Mouse (Mus musculus) CD4-positive, CD25-positive, alpha-beta regulatory T cell, adult 9 weeks (primary cell): ENCODE measurements around the gene Gm20683. TPM values are rescaled to one million over a fixed set of nuclear protein-coding genes. Genes with fewer than 3 reads are reported as not detected.

Source experiments
- polyA plus RNA-seq: library from polyadenylated mRNA; unstranded; fragments of 100-300 nt; shearing (Covaris generic); gene quantifications from one replicate; pipeline ENCODE4 v1.2.1, GENCODE M21; 2017

Gm20683 gene
- 0.48 TPM for polyA plus RNA-seq

DNA sequence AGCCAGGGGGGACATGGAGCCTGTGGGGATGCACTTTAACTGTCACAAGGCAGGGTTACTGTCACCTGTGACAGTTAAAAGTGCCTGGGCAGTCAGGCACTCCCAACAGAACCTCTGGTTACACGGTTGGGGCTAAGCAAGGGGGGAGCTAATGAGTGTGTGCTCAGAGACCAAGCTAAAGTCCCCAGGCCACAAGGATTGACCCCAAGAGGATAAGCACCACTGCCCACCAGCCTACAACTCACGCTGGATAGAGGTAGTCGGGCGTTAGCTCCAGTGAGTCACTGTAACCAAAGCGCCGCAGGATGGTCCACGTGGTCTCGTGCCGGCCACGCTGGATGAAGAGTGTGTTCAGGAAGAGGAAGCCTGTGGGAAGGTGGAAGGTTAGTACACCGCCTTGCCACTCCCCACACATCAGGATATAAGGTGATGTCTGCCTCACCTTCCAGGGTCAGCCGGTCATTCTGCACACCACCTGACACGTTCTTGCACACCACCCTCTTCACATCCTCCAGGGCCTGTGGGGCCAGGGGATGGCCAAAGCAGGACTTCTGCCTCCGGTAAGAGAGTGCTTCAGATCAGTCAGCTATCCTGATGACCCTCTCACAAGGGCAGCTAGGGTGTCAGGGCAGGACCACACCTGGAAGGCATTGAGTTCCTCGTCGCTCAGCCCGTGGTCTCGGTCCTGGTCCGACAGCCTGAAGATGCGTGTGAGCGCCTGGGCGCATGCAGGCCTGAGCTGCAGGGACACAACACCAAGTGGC, at the start of gene Gm20683:
TSS of gene Gm20683 (minus strand) at position 647 of the 764 bp plus-strand sequence.

DNA sequence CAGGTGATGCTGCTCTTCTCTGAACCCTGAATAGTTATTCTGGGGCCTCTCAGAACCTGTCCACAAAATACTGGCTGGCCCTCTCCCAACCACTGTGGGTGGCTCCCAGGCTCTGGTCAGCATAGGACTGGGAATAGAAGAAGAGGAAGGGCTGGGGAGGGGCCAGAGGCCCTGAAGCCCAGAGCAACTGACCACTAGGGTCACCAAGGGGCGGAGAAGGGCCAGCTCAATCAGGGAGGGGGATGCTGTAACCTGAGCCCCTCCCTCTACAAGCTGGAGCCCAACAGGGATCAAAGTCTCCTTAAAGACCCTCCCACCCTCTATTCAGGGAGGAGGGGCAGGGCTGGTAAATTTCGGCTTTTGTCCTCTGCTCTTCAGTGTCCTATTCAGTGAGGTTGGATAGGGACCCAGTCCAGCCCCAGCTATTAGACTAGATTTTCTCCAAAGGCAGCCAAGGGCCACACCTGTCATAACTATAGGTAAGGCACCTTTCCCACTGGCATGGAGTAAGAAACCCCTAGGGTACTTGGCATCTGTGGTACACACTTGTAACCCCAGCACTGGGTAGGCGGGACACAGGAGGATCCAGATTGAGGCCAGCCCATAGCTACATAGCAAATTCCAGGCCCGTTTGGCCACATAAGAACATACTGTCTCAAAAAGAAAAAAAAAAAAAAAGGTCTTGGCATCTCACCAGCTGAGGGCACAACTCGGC, 38.8 kb upstream of the Gm20683 start, which contains the start of gene Wfikkn1:
TSS of gene Wfikkn1 (minus strand) at position 663 of the 715 bp plus-strand sequence.

DNA sequence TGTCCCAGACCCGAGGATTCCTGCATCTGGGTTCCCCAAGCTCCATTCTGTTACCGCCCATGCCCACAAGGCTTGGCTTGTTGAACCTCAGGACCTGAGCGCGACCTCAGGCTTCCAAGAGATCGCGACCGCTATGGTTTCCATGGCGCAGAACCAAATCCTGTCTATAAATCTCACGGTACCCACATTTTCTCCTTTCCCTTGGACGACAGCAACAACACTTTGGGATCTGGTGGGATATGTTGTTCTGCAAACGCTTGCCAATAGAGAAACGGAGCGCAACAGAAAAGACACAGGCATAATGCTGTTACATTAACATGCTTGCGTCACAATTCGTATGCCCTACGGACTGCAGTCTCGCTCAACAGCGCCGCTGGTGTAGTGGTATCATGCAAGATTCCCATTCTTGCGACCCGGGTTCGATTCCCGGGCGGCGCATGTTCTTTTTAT, 33.2 kb upstream of the Gm20683 start, which contains the start of gene Mettl26:
TSS of gene Mettl26 (plus strand) at position 354 of the 450 bp plus-strand sequence.

DNA sequence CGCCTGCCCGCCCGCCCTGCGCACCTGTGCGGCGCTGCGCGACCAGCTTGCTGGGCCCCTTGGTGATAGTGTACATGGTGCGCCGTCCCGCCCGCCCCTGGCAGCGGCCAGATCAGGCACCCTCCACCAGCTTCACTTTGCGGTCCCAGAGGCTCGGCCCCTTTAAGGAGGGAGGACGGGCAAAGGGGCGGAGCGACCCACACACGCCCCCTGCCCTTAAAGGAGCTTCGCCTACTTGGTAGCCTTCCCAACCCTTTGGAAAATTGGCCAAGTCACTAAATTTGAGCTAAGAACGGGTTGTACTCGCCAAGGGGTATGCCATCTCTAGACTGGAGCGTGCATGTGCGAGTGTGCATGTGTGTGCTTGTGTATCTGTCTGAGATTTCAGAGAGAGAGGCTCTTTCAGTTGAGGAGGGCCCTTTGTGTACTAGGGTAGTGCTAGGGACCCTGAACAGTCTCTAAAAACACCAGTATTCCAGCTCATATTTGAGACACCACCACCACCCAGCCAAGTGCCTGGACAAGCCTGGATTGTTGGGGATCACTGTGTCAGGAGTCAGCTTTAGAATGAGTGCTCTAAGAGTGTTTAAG, 27.1 kb upstream of the Gm20683 start, which contains the start of gene Mcrip2:
TSS of gene Mcrip2 (minus strand) at position 164 of the 591 bp plus-strand sequence.

DNA sequence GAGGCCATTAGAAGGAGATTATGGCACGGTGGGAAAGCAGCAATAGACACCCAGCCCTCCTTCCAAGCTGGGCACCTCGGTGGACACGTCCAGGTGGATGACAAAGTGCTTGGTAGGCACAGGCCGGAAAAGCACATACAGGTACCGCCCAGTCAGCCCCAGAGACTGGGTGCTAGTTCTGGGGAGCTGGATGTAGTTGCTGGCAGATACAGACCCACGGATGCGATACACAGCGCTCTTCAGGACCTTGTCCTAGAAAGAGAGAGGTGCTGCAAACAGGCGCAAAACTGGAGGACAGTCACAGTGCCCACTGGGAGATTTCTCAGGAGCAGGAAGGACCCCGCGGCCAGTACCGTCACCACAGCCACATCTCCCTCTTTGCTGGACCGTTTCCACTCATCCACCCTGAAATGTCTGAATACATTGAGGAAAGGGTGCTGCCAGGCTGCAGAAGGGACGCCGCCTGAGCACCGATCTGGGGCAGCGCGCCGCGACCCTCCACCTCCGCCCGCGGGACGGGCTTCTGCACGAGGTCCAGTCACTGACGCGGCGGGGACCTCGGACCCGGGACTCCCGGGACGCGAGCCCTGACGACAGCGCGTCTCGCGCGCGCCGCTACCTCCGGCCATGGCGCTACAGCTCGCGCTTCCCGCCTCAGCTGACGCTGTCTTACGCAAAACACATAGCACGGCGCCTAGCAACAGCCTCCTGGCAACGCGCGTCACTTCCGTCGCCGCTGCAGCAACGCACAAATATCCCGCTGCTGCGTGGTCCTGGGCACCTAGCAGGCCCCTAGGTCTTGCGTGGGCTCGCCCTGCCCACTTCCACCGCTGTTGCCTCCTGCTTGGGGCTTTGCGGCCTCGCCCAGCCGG, 19.5 kb upstream of the Gm20683 start, which contains the start of gene Wdr90:
TSS of gene Wdr90 (minus strand) at position 670 of the 872 bp plus-strand sequence.

DNA sequence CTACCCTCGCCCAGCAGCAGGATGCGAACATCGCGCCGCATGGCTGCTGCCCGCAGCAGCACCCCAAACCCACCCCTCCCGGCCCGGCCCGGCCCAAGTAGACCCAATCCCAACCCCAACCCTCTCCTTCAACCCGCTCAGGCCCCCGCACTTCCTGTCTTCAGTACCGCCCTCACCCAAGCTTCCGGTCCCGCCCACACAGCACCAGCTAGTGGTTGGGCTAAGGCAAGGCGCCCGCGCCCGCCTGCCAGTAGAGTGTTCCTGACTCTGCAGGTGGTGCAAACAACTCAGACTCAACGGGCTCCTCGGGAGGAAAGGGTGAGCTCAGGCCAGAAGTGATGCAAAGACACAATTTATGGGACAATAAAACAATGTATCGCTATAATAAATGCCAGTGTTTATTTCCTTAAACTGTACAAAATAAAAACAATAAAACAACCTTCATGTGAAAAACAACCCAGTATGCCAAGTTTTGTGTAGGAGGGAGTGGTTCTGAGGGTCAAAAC, 2.9 kb upstream of the Gm20683 start, which contains the start of gene Rhot2:
TSS of gene Rhot2 (minus strand) at position 456 of the 506 bp plus-strand sequence.

DNA sequence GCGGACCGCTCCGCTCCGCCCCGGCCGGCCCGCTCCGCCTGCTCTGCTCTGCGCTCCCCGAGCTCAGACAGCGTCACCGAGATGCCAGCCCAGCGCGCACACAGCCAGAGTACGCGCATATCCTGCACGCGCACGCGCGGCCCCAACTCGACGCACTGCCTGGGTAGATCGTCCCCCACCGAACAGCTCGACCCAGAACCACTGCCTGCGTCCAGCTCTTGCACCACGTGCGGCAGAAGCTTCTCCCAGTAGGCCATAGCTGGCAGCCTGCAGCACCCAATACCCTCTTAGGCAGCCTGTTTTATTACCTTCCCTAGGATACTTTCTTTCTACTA, 4.5 kb downstream of the Gm20683 start, which contains the start of gene Rhbdl1:
TSS of gene Rhbdl1 (minus strand) at position 220 of the 335 bp plus-strand sequence.

DNA sequence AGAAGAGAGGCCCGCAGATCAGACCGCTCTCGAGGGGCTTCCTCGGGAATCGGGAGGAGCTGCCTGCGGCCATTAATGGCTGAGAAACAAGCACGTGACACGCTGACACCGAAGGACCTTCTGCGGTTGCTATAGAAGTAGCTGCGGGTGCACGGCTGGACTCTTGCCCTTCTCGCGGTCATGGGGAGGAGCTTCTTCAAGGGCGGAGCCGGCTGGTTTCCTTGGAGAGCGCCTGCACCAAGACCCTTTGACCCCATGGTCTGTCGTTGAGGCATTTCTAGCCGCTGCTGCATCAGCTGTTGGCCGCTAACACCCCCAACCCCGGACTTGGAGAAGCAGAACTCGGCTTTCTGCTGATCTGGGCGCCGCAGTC, 8.3 kb downstream of the Gm20683 start, which contains the start of gene Stub1:
TSS of gene Stub1 (minus strand) at position 114 of the 373 bp plus-strand sequence.

DNA sequence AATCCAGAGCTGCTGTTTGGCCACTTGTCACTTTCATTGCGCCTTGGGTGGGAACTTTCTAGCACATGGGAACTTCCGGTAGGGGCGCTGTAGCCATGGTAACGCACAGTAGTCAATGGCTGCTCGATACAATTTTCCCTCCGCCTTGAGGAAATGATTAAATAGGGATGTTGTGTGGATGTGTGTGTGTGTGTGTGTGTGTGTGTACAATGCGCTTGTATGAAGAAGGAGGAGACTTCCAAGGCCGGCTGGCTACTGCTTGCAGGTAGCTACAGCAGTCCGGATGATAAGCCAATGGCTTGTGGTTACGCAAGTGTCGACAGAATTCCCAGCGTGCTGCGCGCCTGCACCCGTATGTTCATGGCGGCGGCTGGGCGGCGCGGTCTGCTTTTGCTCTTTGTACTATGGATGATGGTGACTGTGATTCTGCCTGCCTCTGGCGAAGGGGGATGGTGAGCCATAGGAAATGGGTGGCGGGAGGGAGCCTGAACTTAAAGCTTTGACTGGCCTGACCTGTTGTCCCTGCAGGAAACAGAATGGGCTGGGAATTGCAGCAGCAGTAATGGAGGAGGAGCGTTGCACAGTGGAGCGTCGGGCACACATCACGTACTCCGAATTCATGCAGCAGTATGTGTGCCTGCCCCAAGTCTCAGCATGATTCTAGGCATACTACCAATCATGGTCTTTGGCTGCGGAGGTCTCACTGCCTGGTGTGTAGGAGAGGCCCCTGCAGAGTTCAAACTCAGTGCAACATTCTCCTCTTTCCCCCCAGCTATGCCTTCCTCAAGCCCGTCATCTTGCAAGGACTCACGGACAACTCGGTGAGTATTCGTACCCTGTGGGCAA, 12.6 kb downstream of the Gm20683 start, which contains the start of gene Jmjd8:
TSS of gene Jmjd8 (plus strand) at position 156 of the 846 bp plus-strand sequence.

DNA sequence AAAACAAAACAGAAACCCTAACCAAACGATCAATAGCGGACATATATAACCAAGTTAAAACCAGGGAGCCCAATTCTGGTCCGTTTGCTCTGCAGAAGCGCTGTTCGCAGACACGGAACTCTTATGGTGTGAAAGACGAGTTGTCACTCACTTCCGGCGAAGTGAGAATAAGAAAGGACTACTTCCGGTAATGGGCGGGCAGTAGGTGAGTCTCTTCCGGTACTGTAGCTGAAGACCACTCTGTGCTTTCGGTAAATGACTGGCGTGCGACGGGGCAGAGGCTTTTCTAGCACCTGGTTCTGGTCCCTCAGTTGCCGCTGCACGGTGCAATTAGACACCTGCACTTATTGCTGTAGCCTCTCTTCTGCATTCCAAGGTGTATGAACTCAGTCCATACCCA, 18.1 kb downstream of the Gm20683 start, which contains the start of gene Wdr24:
TSS of gene Wdr24 (plus strand) at position 176 of the 400 bp plus-strand sequence.

DNA sequence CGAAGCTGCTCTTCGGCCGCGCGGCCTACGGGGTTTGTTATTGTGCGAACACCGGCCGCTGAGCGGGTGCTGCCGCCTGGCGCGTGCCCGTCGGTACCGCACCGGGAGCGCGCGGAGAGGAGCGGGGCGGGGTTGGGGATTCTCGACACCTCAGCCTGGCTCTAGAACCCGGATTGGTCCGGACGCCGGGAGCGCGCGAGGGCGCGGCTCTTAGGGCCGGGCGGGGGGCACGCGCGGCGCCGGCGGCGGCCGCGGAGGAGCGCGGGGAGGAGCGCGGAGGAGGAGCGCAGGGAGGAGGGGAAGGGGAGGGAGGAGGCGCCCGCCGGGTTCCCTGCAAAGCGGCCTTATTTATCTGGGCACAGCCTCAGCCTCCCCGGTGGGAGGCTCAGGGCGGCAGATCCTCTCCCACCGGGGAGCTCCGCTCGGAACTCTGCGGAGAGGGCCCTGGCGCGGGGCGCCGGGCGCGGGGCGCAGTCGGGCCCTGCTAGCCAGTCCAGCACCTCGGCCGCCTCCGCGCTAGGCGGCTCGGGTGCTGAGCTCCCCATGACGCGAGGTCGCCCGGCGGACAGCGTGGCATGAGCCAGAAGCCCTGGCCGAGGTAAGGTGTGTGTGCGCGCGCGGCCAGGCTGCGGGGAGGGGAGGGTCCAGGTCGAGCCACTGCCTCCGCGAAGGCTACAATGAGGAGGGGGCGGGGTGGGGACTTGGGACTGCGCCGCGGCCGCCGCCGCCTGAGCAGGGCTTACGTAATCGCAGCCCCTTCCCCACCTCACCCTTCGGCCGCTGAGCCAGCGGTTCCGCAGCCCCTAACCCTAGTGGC, 32.6 kb downstream of the Gm20683 start, which contains the start of gene Fbxl16:
TSS of gene Fbxl16 (plus strand) at position 297 of the 817 bp plus-strand sequence.

DNA sequence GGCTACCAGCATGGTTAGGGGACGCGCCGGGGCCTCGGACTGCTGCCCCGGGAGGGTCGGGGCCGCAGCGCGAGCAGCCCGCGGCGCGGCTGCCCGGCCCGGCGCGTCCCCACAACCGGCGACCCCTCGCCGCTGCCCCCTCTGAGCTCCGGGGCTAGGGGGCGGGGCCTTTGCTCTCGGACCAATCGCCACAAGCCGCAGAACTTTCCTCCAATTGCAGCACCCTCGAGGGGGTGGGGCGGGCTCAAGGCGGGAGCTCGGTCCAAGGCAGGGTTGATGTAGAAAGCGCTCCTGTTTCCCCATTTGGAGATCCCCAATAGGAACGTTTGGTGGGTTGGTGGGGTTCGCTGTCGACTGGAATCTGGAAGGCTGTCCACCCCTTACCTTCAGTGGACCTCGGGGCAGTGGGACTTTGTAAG, 44.6 kb downstream of the Gm20683 start, which contains the start of gene Metrn:
TSS of gene Metrn (minus strand) at position 186 of the 419 bp plus-strand sequence.

DNA sequence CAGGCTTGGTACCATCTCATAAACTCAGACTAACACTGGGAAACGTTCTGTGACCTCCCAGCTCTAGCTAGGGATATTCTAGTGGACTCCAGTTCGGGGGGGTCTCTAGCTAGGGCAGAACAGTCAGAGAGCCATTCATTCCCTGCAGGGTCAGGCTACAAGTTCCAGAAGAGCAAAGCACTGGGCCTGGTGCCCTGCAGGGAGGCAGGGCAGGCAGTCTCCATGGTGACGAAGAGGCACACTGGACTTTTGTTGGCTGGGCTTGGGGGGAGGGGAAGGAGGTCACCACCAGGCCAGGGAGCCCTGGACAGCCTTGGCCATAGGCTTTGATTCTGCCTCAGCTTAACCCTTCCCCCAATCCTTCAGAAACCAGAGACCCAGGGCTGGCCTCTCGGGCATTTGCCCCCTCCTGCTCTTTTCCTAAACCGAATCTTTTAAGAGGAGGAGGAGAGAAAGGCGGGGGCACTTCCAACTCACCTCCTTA, 45.9 kb downstream of the Gm20683 start, which contains the start of gene AC134908.4:
TSS of gene AC134908.4 (minus strand) at position 51 of the 484 bp plus-strand sequence.

DNA sequence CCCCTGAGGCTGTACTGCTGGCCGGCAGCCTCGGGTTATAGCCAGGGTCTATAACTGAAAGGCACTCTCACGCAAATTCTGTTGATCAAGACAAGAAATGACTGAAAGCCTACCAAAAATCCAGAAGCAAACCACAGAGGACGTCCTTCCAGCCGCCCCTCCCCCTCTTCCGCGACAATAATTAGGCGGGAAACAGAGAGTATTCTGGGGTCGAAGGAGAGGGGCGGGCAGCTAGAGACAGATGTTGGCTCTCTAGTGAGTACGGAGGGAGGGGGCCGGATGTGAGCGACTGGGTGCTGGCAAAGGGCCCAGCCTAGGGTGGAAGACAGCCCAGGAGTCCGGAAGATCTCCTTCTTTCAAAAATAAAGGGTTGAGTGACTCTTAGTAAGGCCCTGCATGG, 48.9 kb downstream of the Gm20683 start, which contains the start of gene Fam173a:
TSS of gene Fam173a (minus strand) at position 287 of the 400 bp plus-strand sequence.

DNA sequence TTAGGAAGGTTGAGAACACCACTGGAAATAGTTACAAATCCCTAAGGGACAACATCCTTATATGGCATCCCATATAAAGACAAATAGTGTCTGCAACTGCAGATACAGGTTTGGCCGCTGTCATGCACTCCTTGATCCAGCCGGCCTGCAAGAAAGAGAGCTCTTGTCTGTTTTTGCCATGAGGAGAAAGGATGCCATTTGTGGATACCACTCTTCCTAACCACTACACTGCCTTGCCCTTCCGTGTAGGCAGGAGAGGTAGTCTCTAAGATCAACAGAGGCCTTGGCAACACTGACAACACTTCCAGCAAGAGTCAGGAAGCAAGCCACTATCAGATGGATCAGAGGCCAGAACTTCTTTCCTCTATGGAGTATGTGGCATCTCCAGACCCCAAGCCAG, 55.3 kb downstream of the Gm20683 start, which contains the start of gene Ccdc78:
TSS of gene Ccdc78 (plus strand) at position 301 of the 400 bp plus-strand sequence.

DNA sequence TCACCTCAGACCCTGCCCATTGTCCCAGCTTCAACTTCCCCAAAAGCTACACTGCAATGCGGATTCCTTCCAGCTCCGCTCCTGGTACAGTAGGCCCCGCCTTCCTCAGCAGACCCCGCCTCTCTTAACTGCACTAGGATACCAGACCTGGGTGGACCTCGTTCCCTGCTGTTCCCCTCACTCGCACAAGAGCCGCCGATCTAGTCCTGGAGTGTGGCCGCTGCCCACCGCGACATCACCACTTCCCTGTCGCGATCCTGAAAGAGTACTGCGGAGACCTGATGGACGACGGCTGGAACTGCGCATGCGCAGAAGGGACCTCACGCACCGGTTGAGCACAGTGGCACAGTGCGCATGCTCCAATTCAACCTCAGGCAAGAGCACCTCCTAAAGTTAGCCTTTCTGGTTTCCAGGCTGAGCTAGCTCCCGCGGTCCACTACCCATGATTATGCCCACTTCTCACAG, 56.2 kb downstream of the Gm20683 start, which contains the start of gene Haghl:
TSS of gene Haghl (minus strand) at position 393 of the 465 bp plus-strand sequence.

